Mouse (Mus musculus): ENCODE results near the gene Tmem14c. TPM values are rescaled to one million over a fixed set of nuclear protein-coding genes. Genes with fewer than 3 reads are reported as not detected.
A peak's percentile ranks its signal among the peaks of the same experiment; 100 is the strongest.

The Tmem14c gene
- polyA plus RNA-seq (2012; rRNA removed): 132 and 175 TPM in 2 replicates

DNA sequence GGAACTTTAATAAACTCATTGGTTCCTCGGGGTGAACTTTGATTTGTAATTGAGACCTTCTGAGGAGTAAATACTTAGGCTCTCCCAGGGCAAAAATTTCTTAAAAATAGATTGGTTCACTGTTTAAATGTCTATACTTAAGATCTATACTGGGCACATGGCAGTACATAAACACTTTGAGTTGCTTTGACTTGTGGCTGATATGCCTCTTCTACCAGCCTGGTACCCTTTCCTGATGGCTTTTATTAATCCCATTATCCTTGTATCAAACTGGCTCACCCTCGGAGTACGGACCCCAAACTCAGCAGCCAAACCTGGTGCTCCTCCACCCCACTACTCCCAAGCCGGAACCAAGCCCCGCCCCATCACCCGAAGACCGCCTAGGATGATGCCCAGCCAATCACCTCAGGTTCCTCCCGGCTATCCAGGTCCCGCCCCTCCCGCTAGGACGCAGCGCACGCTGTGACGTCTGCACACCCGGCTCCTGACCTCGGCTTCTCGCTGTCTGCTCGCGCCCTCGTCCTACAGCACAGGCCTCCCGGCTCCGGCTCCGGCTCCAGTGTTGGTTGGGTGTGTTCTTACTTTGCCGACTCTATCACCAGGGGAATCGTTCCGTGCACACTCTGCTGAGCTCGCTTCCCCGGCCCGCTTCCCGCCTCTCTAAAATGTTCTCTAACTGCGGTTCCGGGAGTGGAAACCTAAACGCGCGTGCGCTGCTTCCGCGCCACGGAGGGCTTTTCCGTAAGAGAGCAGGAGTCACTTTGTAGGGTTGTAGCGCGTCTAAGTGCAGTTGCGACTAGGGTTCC is at the start of gene Tmem14c:
TSS of gene Tmem14c (plus strand) at position 464 of the 806 bp plus-strand sequence.
- Histone ChIP-seq H3K4me1 (ENCODE audit: control insufficient read depth, insufficient read depth, low read length) (peaks cover 7% of the 10 kb centered on the region; the same call in 1 of the 2 replicates), H3K27ac (ENCODE audit: insufficient read depth, low read depth, low read length) (peak within 1 kb of the TSS; percentile 79), H3K4me3 (ENCODE audit: insufficient read depth, low read depth, low read length) (peak within 1 kb of the TSS; percentile 75), H3K36me3 (ENCODE audit: control insufficient read depth, insufficient read depth, low read length) (peaks cover 5% of the 10 kb centered on the region), H3K27me3 (replicated peaks; ENCODE audit: control insufficient read depth, insufficient read depth, low read length) (no peaks in the 10 kb centered on the region)
- peak; percentile 97 for DNase-seq
- TF ChIP-seq POLR2A (IDR thresholded peaks at IDR 0.05; ENCODE audit: low read depth, low read length) (peak; percentile 79), CTCF (conservative IDR thresholded peaks at IDR 0.05; ENCODE audit: insufficient read depth, insufficient read length, low read depth, low read length) (no peak)
- under 1% methylated on average over 43 of the region's 43 CpGs for WGBS

DNA sequence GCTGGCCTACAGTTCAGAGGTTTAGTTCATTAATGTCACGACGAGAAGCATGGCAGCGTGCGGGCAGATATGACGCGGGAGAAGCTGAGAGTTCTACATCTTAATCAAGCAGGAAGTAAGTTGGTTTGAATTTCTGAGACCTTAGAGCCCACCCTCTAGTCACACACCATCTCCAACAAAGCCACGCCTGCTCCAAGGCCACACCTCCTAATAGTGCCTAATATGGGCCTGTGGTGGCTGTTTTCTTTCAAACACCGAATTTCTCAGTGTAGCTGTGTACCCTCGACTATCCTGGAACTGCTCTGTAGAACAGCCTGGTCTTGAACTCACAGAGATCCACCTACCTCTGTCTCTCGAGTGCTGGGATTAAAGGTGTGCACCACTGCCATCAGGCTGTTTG is 48.5 kb upstream of the Tmem14c start:
- H3K4me1 ChIP-seq (ENCODE audit: control insufficient read depth, insufficient read depth, low read length): peaks cover 7% of the 10 kb centered on the region; the same call in 1 of the 2 replicates
- TF ChIP-seq CTCF (conservative IDR thresholded peaks at IDR 0.05; ENCODE audit: insufficient read depth, insufficient read length, low read depth, low read length) (no peak), POLR2A (IDR thresholded peaks at IDR 0.05; ENCODE audit: low read depth, low read length) (no peak)
- WGBS: 95% methylated on average over 10 of the region's 10 CpGs

DNA sequence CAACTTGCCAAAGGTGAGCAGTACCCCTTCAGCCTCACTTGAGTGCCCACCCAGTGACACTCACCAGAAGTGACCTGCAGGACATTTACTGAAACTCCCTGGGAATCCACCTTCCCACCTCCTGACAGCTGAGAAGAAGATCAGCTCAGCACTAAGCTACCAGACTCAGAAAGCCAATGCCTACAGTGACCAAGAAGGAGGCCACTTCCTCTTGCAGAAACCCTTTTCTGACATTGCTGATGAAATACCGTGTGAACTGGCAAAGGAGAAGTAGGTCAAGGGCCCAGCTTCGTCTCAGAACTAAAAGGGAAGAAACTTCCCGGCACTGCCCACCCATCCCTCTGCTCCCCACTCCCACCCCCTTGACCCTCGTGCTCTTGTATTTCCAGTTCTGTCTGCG is 47.5 kb upstream of the Tmem14c start:
- Histone ChIP-seq H3K4me1 (ENCODE audit: control insufficient read depth, insufficient read depth, low read length) (peaks cover 7% of the 10 kb centered on the region; the same call in 1 of the 2 replicates), H3K27ac (ENCODE audit: insufficient read depth, low read depth, low read length) (no peak overlapping the region), H3K4me3 (ENCODE audit: insufficient read depth, low read depth, low read length) (no peak overlapping the region), H3K27me3 (replicated peaks; ENCODE audit: control insufficient read depth, insufficient read depth, low read length) (no peaks in the 10 kb centered on the region), H3K36me3 (ENCODE audit: control insufficient read depth, insufficient read depth, low read length) (no peaks in the 10 kb centered on the region)
- WGBS: 50% methylated on average over 5 of the region's 5 CpGs
- no peak for DNase-seq
- TF ChIP-seq POLR2A (IDR thresholded peaks at IDR 0.05; ENCODE audit: low read depth, low read length): no peak
- no peak for TF ChIP-seq CTCF (conservative IDR thresholded peaks at IDR 0.05; ENCODE audit: insufficient read depth, insufficient read length, low read depth, low read length)

More for the DNA sequence above, 48.5 kb upstream of the Tmem14c start:
- no peak overlapping the region for H3K27ac ChIP-seq (ENCODE audit: insufficient read depth, low read depth, low read length)
- DNase-seq: no peak
- no peaks in the 10 kb centered on the region for H3K27me3 ChIP-seq (replicated peaks; ENCODE audit: control insufficient read depth, insufficient read depth, low read length)
- H3K36me3 ChIP-seq (ENCODE audit: control insufficient read depth, insufficient read depth, low read length): no peaks in the 10 kb centered on the region
- no peak overlapping the region for H3K4me3 ChIP-seq (ENCODE audit: insufficient read depth, low read depth, low read length)

DNA sequence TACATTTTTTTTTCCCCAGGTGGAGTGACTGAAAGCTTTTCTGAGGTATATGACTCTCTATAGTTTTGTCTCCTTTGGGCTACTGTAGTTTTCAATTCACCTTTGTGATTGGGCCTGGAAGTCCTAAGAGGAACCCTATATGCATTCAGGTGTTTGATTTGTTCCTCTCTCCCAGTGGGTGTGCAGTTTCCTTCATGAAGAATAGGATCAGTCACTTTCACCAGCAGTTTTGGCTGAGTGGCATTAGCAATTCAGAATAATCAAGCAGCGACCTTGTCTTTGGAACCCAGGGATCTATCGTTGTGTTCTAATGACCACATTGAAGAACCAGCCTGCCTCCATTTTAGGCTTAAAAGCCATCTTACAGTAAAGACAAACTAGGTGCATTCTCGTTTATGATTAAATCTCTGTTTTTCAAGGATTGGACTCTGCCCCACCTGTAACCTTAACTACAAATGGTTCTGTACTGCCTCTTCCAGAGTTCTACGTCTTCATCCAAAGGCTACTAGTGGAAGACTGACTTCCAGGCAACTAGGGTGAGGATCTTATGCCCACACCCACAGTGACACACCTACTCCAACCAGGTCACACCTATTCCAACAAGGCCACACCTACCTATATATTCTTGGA is 46.2 kb upstream of the Tmem14c start:
- Histone ChIP-seq H3K27me3 (replicated peaks; ENCODE audit: control insufficient read depth, insufficient read depth, low read length) (no peaks in the 10 kb centered on the region), H3K27ac (ENCODE audit: insufficient read depth, low read depth, low read length) (no peak overlapping the region; the same call in 1 of the 2 replicates), H3K36me3 (ENCODE audit: control insufficient read depth, insufficient read depth, low read length) (no peaks in the 10 kb centered on the region), H3K4me1 (ENCODE audit: control insufficient read depth, insufficient read depth, low read length) (peaks cover 7% of the 10 kb centered on the region; the same call in 1 of the 2 replicates), H3K4me3 (ENCODE audit: insufficient read depth, low read depth, low read length) (no peak overlapping the region)
- WGBS: 73% methylated on average over 4 of the region's 4 CpGs
- no peak for TF ChIP-seq CTCF (conservative IDR thresholded peaks at IDR 0.05; ENCODE audit: insufficient read depth, insufficient read length, low read depth, low read length)
- TF ChIP-seq POLR2A (IDR thresholded peaks at IDR 0.05; ENCODE audit: low read depth, low read length): no peak
- peak; percentile 56 for DNase-seq

DNA sequence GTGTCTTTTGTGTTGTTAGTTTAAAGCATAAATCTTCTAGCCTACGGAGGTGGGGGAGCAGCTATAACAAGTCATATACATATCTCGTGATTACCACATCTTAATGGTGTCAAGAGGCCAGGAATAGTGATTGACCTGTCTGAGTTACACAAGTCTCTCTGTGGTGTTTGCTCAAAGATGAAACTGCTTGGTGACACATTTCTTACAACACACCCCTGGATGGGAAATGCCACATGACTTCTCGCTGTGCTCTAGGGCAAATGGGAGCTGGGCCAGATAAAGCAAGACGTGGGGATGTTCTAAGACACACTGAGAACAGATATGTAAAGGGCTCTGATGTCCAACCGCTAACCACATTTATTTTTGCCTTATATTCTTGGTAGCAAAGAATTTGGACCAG is 44.8 kb upstream of the Tmem14c start:
- no peak overlapping the region for H3K4me3 ChIP-seq (ENCODE audit: insufficient read depth, low read depth, low read length)
- no peak for DNase-seq
- H3K27ac ChIP-seq (ENCODE audit: insufficient read depth, low read depth, low read length): no peak overlapping the region
- H3K4me1 ChIP-seq (ENCODE audit: control insufficient read depth, insufficient read depth, low read length): peaks cover 7% of the 10 kb centered on the region; the same call in 1 of the 2 replicates
- TF ChIP-seq CTCF (conservative IDR thresholded peaks at IDR 0.05; ENCODE audit: insufficient read depth, insufficient read length, low read depth, low read length) (no peak), POLR2A (IDR thresholded peaks at IDR 0.05; ENCODE audit: low read depth, low read length) (no peak)
- 86% methylated on average over 5 of the region's 5 CpGs for WGBS
- no peaks in the 10 kb centered on the region for H3K36me3 ChIP-seq (ENCODE audit: control insufficient read depth, insufficient read depth, low read length)
- H3K27me3 ChIP-seq (replicated peaks; ENCODE audit: control insufficient read depth, insufficient read depth, low read length): no peaks in the 10 kb centered on the region

DNA sequence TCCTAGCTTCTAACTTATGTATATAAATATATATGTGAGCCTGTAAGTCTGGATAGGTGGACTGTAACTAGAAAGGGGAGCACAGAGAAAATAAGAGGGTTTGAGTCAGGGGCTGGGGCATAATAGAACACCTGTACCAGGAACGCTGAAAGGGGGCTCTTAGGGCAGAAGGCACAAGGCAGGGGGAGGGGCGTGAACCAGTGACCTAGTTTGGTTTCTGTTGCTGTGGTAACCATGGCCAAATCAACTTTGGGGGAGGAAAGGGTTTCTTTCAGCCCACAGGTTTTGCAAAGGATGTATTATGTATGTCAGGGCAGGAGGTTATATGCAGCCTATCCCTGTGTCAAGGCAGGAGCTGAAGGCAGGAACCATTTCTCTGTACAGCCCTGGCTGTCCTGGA is 44.3 kb upstream of the Tmem14c start:
- WGBS: 96% methylated on average over 2 of the region's 2 CpGs
- H3K4me3 ChIP-seq (ENCODE audit: insufficient read depth, low read depth, low read length): no peak overlapping the region
- no peaks in the 10 kb centered on the region for H3K36me3 ChIP-seq (ENCODE audit: control insufficient read depth, insufficient read depth, low read length)
- H3K27me3 ChIP-seq (replicated peaks; ENCODE audit: control insufficient read depth, insufficient read depth, low read length): no peaks in the 10 kb centered on the region
- H3K4me1 ChIP-seq (ENCODE audit: control insufficient read depth, insufficient read depth, low read length): peaks cover 7% of the 10 kb centered on the region; the same call in 1 of the 2 replicates
- no peak overlapping the region for H3K27ac ChIP-seq (ENCODE audit: insufficient read depth, low read depth, low read length)
- TF ChIP-seq CTCF (conservative IDR thresholded peaks at IDR 0.05; ENCODE audit: insufficient read depth, insufficient read length, low read depth, low read length) (no peak), POLR2A (IDR thresholded peaks at IDR 0.05; ENCODE audit: low read depth, low read length) (no peak)
- no peak for DNase-seq

DNA sequence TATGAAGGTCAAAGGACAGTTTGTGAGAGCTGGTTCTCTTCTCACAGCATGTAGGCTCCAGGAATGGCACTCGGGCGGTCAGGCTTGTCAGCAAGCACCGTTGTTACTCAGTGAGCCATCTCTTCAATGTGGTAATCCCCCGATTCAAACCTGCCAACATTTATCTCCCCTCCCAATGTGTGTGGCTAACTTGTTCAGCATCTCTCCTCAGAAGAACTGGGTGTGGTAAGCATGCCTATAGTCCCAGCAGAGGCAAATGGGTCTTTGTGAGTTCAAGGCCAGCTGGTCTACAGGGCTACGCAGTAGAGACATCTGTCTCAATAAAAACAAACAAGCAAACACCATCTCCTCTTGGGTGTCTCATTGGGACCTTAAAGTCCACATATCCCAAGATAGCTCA is 43.1 kb upstream of the Tmem14c start:
- Histone ChIP-seq H3K4me1 (ENCODE audit: control insufficient read depth, insufficient read depth, low read length) (peaks cover 7% of the 10 kb centered on the region; the same call in 1 of the 2 replicates), H3K27me3 (replicated peaks; ENCODE audit: control insufficient read depth, insufficient read depth, low read length) (no peaks in the 10 kb centered on the region), H3K36me3 (ENCODE audit: control insufficient read depth, insufficient read depth, low read length) (no peaks in the 10 kb centered on the region), H3K27ac (ENCODE audit: insufficient read depth, low read depth, low read length) (no peak overlapping the region), H3K4me3 (ENCODE audit: insufficient read depth, low read depth, low read length) (no peak overlapping the region)
- WGBS: 66% methylated on average over 5 of the region's 5 CpGs
- DNase-seq: no peak
- no peak for TF ChIP-seq POLR2A (IDR thresholded peaks at IDR 0.05; ENCODE audit: low read depth, low read length)
- TF ChIP-seq CTCF (conservative IDR thresholded peaks at IDR 0.05; ENCODE audit: insufficient read depth, insufficient read length, low read depth, low read length): no peak

Data from kidney, adult 2 months (tissue).